Mouse (Mus musculus) embryonic facial prominence, embryonic 14.5 days (tissue): Measurements from ENCODE around the gene Stk38l. TPM values are rescaled to one million over a fixed set of nuclear protein-coding genes. Genes with fewer than 3 reads are reported as not detected.

Experiments
- ATAC-seq: fragments of 200-750 bp; cut with Nextera tagmentation; 2 replicates; pipeline ENCODE4 v1.8.0; 2017; ENCODE audit warnings: low read depth, moderate number of reproducible peaks, moderate TSS enrichment
- DNase-seq: peaks from one replicate; pipeline ENCODE4 v3.0.0-alpha.2; 2015; ENCODE audit warnings: low spot score
- H3K27ac ChIP-seq: fragments of 300-500 bp; sonication (generic); replicated peaks from 2 replicates; pipeline ENCODE4 v1.5.1; 2014; ENCODE audit warnings: low read depth, mild to moderate bottlenecking, low read length, moderate library complexity
- H3K27me3 ChIP-seq: fragments of 300-500 bp; sonication (generic); replicated peaks from 2 replicates; pipeline ENCODE4 v1.6.1; 2014; ENCODE audit warnings: low read length; ENCODE audit not compliant: control insufficient read depth, insufficient read depth
- H3K36me3 ChIP-seq: fragments of 300-500 bp; sonication (generic); 2 replicates; pipeline ENCODE4 v1.6.1; 2014; ENCODE audit warnings: low read length, mixed read lengths; ENCODE audit not compliant: control insufficient read depth, insufficient read depth
- H3K4me1 ChIP-seq: fragments of 300-500 bp; sonication (generic); 2 replicates; pipeline ENCODE4 v1.6.1; 2014; ENCODE audit warnings: antibody characterized with exemption, low read length; ENCODE audit not compliant: control insufficient read depth, insufficient read depth
- H3K4me2 ChIP-seq: fragments of 300-500 bp; sonication (generic); 2 replicates; pipeline ENCODE4 v1.6.1; 2014; ENCODE audit warnings: low read depth, mild to moderate bottlenecking, low read length, moderate library complexity, mixed read lengths
- H3K4me3 ChIP-seq: fragments of 300-500 bp; sonication (generic); 2 replicates; pipeline ENCODE4 v1.5.1; 2014; ENCODE audit warnings: low read depth, mild to moderate bottlenecking, low read length
- H3K9ac ChIP-seq: fragments of 300-500 bp; sonication (generic); 2 replicates; pipeline ENCODE4 v1.6.1; 2014; ENCODE audit warnings: low read depth, mild to moderate bottlenecking, low read length, moderate library complexity, mixed read lengths
- H3K9me3 ChIP-seq: fragments of 300-500 bp; sonication (generic); 2 replicates; pipeline ENCODE4 v1.6.1; 2016; ENCODE audit warnings: low read length; ENCODE audit not compliant: control insufficient read depth
- WGBS: fragments of 180-500 bp; shearing (Covaris S2); extraction: QIAGEN DNeasy Blood & Tissue Kit; methylation state at CpG from one replicate; pipeline ENCODE4 v1.1.7; 2014; 5-methylcytosine and 5-hydroxymethylcytosine counted together
- polyA plus RNA-seq: library from polyadenylated mRNA; unstranded; fragments of >200 nt; fragmentation: Nextera tagmentation; extraction: Ambion mirVana; gene quantifications from 2 replicates; pipeline ENCODE4 v1.2.1, GENCODE M21; 2014

Gene Stk38l
- polyA plus RNA-seq, 1 experiment from 2014 or later, result 18.5 TPM

GRCm38 (mm10) chr6:146697767-146698166 is 27.0 kb upstream of the Stk38l start:
- Histone ChIP-seq H3K36me3 (no peaks in the 10 kb centered on the region), H3K27me3 (no peaks in the 10 kb centered on the region), H3K4me1 (no peaks in the 10 kb centered on the region), H3K4me2 (no peak overlapping the region), H3K4me3 (no peak overlapping the region), H3K9ac (no peak overlapping the region), H3K27ac (no peak overlapping the region), H3K9me3 (no peaks in the 10 kb centered on the region)
- ATAC-seq, result no peak
- DNase-seq, result no peak
- WGBS, result 79% methylated on average over 5 of the region's 5 CpGs

DNA sequence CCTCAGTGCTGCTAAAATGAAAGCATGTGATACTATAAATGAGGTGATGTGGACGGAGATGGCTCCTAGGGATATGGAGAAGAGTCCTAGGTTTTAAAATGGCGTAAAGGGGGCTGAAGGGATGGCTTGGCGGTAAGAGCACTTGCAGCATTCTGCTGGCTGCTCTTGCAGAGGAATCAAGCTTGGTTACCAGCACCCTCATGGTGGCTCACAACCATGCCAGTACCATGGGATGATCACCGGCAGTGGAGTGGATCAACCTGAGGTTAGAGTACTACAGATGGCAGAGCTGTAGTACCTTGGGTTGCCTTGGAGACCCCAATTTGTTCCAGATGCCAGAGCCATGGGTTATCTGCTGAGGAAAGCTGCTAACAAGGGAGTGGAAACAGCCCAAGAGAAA is 26.4 kb upstream of the Stk38l start:
- DNase-seq (no peak), ATAC-seq (no peak)
- H3K27me3 ChIP-seq, result no peaks in the 10 kb centered on the region
- no peak overlapping the region for H3K4me2 ChIP-seq
- no peaks in the 10 kb centered on the region for H3K9me3 ChIP-seq
- no peak overlapping the region for H3K27ac ChIP-seq
- H3K36me3 ChIP-seq, result no peaks in the 10 kb centered on the region
- no peak overlapping the region for H3K9ac ChIP-seq
- WGBS, result 89% methylated on average over 4 of the region's 4 CpGs
- H3K4me3 ChIP-seq, result no peak overlapping the region
- H3K4me1 ChIP-seq, result no peaks in the 10 kb centered on the region

- 89% methylated on average over 1 of the region's 1 CpGs for WGBS
- ATAC-seq (no peak), DNase-seq (no peak)
- no peak overlapping the region for H3K27ac ChIP-seq
- no peak overlapping the region for H3K4me3 ChIP-seq
- no peak overlapping the region for H3K4me2 ChIP-seq
- no peaks in the 10 kb centered on the region for H3K9me3 ChIP-seq
- no peaks in the 10 kb centered on the region for H3K4me1 ChIP-seq
- no peaks in the 10 kb centered on the region for H3K27me3 ChIP-seq
- H3K36me3 ChIP-seq, result no peaks in the 10 kb centered on the region
- no peak overlapping the region for H3K9ac ChIP-seq
These were observed 24.3 kb upstream of the Stk38l start for GRCm38 (mm10) chr6:146700461-146700860.

- Histone ChIP-seq H3K27ac (no peak overlapping the region), H3K9me3 (0 out of 2 replicates have a peak, but pooled peaks cover 3% of the 10 kb centered on the region), H3K9ac (no peak overlapping the region), H3K4me2 (no peak overlapping the region), H3K4me3 (no peak overlapping the region), H3K27me3 (no peaks in the 10 kb centered on the region), H3K4me1 (no peaks in the 10 kb centered on the region), H3K36me3 (no peaks in the 10 kb centered on the region)
- WGBS, result 48% methylated on average over 11 of the region's 11 CpGs
- ATAC-seq (no peak), DNase-seq (peak; percentile 20)
These were observed 22.5 kb upstream of the Stk38l start for GRCm38 (mm10) chr6:146702126-146702881.

- no peak for DNase-seq
- ATAC-seq, result no peak
- H3K4me1 ChIP-seq, result no peaks in the 10 kb centered on the region
- no peak overlapping the region for H3K4me2 ChIP-seq
- H3K27me3 ChIP-seq, result no peaks in the 10 kb centered on the region
- no peaks in the 10 kb centered on the region for H3K36me3 ChIP-seq
- WGBS, result 78% methylated on average over 3 of the region's 3 CpGs
- H3K27ac ChIP-seq, result no peak overlapping the region
- 0 out of 2 replicates have a peak, but pooled peaks cover 3% of the 10 kb centered on the region for H3K9me3 ChIP-seq
- no peak overlapping the region for H3K4me3 ChIP-seq
- no peak overlapping the region for H3K9ac ChIP-seq
These were observed 21.4 kb upstream of the Stk38l start for GRCm38 (mm10) chr6:146703351-146703750.

DNA sequence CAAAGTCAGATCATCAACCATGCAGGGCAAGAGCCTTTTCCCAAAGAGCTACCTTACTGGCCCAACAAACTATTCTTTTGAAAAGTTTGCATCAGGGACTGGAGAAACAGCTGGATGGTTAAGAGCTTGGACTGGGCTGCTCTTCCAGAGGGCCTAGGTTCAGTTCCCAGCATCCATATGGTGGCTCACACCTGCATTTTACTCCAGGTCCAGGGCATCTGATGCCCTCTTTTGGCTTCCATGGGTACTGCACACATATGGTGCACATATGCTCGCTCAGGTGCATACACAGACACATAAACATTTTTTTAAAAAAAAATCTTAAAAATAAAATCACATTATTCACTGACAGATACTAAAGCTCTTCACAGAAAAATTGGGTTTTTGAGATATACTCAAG is 19.2 kb upstream of the Stk38l start:
- Histone ChIP-seq H3K27ac (no peak overlapping the region), H3K9me3 (0 out of 2 replicates have a peak, but pooled peaks cover 3% of the 10 kb centered on the region), H3K4me2 (no peak overlapping the region), H3K4me3 (no peak overlapping the region), H3K27me3 (no peaks in the 10 kb centered on the region), H3K4me1 (no peaks in the 10 kb centered on the region), H3K9ac (no peak overlapping the region), H3K36me3 (no peaks in the 10 kb centered on the region)
- no peak for DNase-seq
- no peak for ATAC-seq
- 84% methylated on average over 1 of the region's 1 CpGs for WGBS

DNA sequence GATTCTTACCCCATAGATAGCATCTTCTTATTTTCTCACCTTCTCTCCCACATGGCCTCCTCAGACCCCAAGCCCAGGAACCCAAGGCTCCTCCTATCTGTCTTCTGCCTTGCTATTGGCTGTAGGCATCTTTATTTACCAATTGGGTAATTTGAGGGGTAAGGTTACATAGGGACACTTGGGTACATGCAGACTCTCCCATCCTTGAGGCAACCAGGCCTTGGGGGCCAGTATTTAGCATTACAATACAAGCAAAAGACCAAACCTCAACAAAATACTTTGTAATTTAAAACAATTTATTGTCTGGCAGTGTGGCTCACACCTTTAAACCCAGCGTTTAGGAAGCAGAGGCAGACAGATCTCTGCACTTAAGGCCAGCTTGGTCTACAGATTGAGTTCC is 5.2 kb upstream of the Stk38l start:
- no peak for DNase-seq
- Histone ChIP-seq H3K27ac (no peak overlapping the region), H3K27me3 (0 out of 2 replicates have a peak, but pooled peaks cover 3% of the 10 kb centered on the region), H3K36me3 (no peaks in the 10 kb centered on the region), H3K4me1 (no peaks in the 10 kb centered on the region), H3K4me2 (no peak overlapping the region), H3K9me3 (no peaks in the 10 kb centered on the region), H3K4me3 (no peak overlapping the region), H3K9ac (no peak overlapping the region)
- 59% methylated on average over 1 of the region's 1 CpGs for WGBS
- ATAC-seq, result no peak

DNA sequence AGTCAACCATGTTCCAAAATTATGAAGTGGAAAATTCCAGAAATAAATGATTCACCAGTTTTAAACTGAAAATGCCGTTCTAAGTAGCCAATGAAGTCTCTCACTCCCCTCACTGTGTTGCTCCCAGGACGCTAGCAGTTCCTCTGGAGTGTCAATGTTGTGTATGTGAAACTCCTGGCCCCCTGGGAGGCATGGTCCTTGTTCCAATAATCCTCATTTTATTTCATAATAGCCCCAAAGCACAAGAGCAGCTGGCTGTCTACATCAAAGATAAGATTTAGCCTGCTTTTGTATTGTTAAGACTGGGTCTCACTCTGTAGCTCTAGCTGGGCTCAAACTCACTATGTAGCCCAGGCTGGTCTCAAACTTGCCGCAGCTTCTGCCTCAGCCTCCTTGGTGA is 990 bp upstream of the Stk38l start:
- Histone ChIP-seq H3K4me2 (no peak overlapping the region), H3K27me3 (no peaks in the 10 kb centered on the region), H3K9ac (no peak overlapping the region), H3K9me3 (no peaks in the 10 kb centered on the region), H3K4me3 (no peak overlapping the region), H3K36me3 (no peaks in the 10 kb centered on the region), H3K4me1 (no peaks in the 10 kb centered on the region; the same call in 1 of the 2 replicates), H3K27ac (no peak overlapping the region)
- DNase-seq, result no peak
- ATAC-seq, result no peak
- 95% methylated on average over 3 of the region's 3 CpGs for WGBS

GRCm38 (mm10) chr6:146725384-146725791 is 593 bp downstream of the Stk38l start:
- H3K27me3 ChIP-seq, result no peaks in the 10 kb centered on the region
- no peaks in the 10 kb centered on the region for H3K36me3 ChIP-seq
- peak overlapping the region; percentile 82 for H3K9ac ChIP-seq
- under 1% methylated on average over 29 of the region's 30 CpGs for WGBS
- H3K27ac ChIP-seq, result peak overlapping the region; percentile 78
- peak overlapping the region; percentile 82 for H3K4me3 ChIP-seq
- H3K9me3 ChIP-seq, result no peaks in the 10 kb centered on the region
- peak overlapping the region; percentile 76 for H3K4me2 ChIP-seq
- peak; percentile 48 for DNase-seq
- ATAC-seq, result peak; percentile 53
- no peaks in the 10 kb centered on the region; the same call in 1 of the 2 replicates for H3K4me1 ChIP-seq
